Mouse (Mus musculus) neural tube, embryonic 12.5 days (tissue): ENCODE measurements around the gene Cib1. TPM values are rescaled to one million over a fixed set of nuclear protein-coding genes. Genes with fewer than 3 reads are reported as not detected.

Experiments used
- ATAC-seq: fragments of 200-750 bp; cut with Nextera tagmentation; 2 replicates; pipeline ENCODE4 v1.8.0; 2017; ENCODE audit warnings: low read depth, mild to moderate bottlenecking, moderate TSS enrichment, moderate library complexity; ENCODE audit not compliant: low FRiP score
- H3K27ac ChIP-seq: fragments of 300-500 bp; sonication (generic); 2 replicates; pipeline ENCODE4 v1.5.1; 2016
- H3K27me3 ChIP-seq: fragments of 300-500 bp; sonication (generic); replicated peaks from 2 replicates; pipeline ENCODE4 v1.6.1; 2016; ENCODE audit warnings: mild to moderate bottlenecking
- H3K36me3 ChIP-seq: fragments of 300-500 bp; sonication (generic); 2 replicates; pipeline ENCODE4 v1.6.1; 2016; ENCODE audit warnings: mild to moderate bottlenecking
- H3K4me1 ChIP-seq: fragments of 300-500 bp; sonication (generic); 2 replicates; pipeline ENCODE4 v1.6.1; 2016
- H3K4me2 ChIP-seq: fragments of 300-500 bp; sonication (generic); replicated peaks from 2 replicates; pipeline ENCODE4 v1.6.1; 2016; ENCODE audit warnings: mild to moderate bottlenecking
- H3K4me3 ChIP-seq: fragments of 300-500 bp; sonication (generic); 2 replicates; pipeline ENCODE4 v1.5.1; 2016
- H3K9ac ChIP-seq: fragments of 300-500 bp; sonication (generic); 2 replicates; pipeline ENCODE4 v1.6.1; 2016; ENCODE audit warnings: mild to moderate bottlenecking
- H3K9me3 ChIP-seq: fragments of 300-500 bp; sonication (generic); 2 replicates; pipeline ENCODE4 v1.6.1; 2016; ENCODE audit warnings: mild to moderate bottlenecking
- WGBS: fragments of 180-500 bp; shearing (Covaris S2); methylation state at CpG from one replicate; pipeline ENCODE4 v1.1.7; 2016; 5-methylcytosine and 5-hydroxymethylcytosine counted together
- polyA plus RNA-seq: library from polyadenylated mRNA; unstranded; fragments of >200 nt; fragmentation: Nextera tagmentation; extraction: Ambion mirVana; gene quantifications from 2 replicates; pipeline ENCODE4 v1.2.1, GENCODE M21; 2016

Gene Cib1
- polyA plus RNA-seq, 1 experiment from 2014 or later: 43.1 TPM

- peaks cover 3% of the 10 kb centered on the region; the same call in 1 of the 2 replicates for H3K36me3 ChIP-seq
- H3K4me1 ChIP-seq: peaks cover 68% of the 10 kb centered on the region
- 35% methylated on average over 6 of the region's 6 CpGs for WGBS
- no peaks in the 10 kb centered on the region for H3K9me3 ChIP-seq
- no peaks in the 10 kb centered on the region for H3K27me3 ChIP-seq
- no peak for ATAC-seq
- no peak overlapping the region for H3K27ac ChIP-seq
- peak overlapping the region; percentile 66 for H3K4me3 ChIP-seq
- H3K4me2 ChIP-seq: peak overlapping the region; percentile 77
- peak overlapping the region; percentile 79 for H3K9ac ChIP-seq
Observed at GRCm38 (mm10) chr7:80199286-80199685, 33.3 kb downstream of the Cib1 start.

GRCm38 (mm10) chr7:80198863-80199262, 33.8 kb downstream of the Cib1 start:
- H3K36me3 ChIP-seq: peaks cover 3% of the 10 kb centered on the region; the same call in 1 of the 2 replicates
- peak overlapping the region; percentile 66 for H3K4me3 ChIP-seq
- peak overlapping the region; percentile 77 for H3K4me2 ChIP-seq
- peak overlapping the region; percentile 79 for H3K9ac ChIP-seq
- H3K27ac ChIP-seq: peak overlapping the region; percentile 94
- 3% methylated on average over 11 of the region's 11 CpGs for WGBS
- ATAC-seq: peak; percentile 18; the same call in 1 of the 2 replicates
- no peaks in the 10 kb centered on the region for H3K9me3 ChIP-seq
- no peaks in the 10 kb centered on the region for H3K27me3 ChIP-seq
- H3K4me1 ChIP-seq: peaks cover 67% of the 10 kb centered on the region

- Histone ChIP-seq H3K9ac (peak overlapping the region; percentile 79), H3K4me1 (peaks cover 60% of the 10 kb centered on the region), H3K4me3 (peak overlapping the region; percentile 66), H3K4me2 (peak overlapping the region; percentile 77), H3K27me3 (no peaks in the 10 kb centered on the region), H3K27ac (peak overlapping the region; percentile 94), H3K9me3 (no peaks in the 10 kb centered on the region), H3K36me3 (peaks cover 3% of the 10 kb centered on the region; the same call in 1 of the 2 replicates)
- peak; percentile 92 for ATAC-seq
- under 1% methylated on average over 69 of the region's 74 CpGs for whole genome bisulfite sequencing
Observed at GRCm38 (mm10) chr7:80197941-80198778, 34.5 kb downstream of the Cib1 start.

DNA sequence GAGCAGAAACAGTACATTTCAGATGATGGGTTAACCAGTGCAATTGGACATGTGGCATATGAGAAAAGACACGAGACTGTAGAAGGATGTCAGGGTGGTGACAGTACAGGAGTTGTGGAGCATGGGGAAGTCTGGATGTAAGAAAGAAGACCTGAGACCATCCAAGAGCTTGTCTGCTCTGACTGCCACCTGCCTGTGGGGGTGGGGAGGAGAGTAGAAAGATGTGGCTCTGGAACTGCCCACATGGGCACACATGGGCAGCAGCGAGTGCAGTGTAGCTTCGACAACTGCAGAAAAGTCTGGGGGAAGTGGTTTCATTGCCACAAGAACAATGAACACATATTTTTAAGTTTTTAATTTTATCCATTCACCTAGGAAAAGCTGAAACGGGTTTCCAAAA, 35.2 kb downstream of the Cib1 start:
- no peaks in the 10 kb centered on the region for H3K36me3 ChIP-seq
- no peaks in the 10 kb centered on the region for H3K27me3 ChIP-seq
- 13% methylated on average over 4 of the region's 4 CpGs for WGBS
- H3K4me1 ChIP-seq: peaks cover 59% of the 10 kb centered on the region
- H3K4me2 ChIP-seq: peak overlapping the region; percentile 77
- H3K4me3 ChIP-seq: peak overlapping the region; percentile 66
- no peaks in the 10 kb centered on the region for H3K9me3 ChIP-seq
- no peak overlapping the region for H3K27ac ChIP-seq
- no peak for ATAC-seq
- 0 out of 2 replicates have a peak overlapping the region, but pooled peaks have one; percentile 79 for H3K9ac ChIP-seq

- H3K4me1 ChIP-seq: peaks cover 59% of the 10 kb centered on the region
- no peak overlapping the region for H3K4me3 ChIP-seq
- no peak overlapping the region for H3K27ac ChIP-seq
- H3K9me3 ChIP-seq: no peaks in the 10 kb centered on the region
- no peak overlapping the region for H3K4me2 ChIP-seq
- H3K27me3 ChIP-seq: no peaks in the 10 kb centered on the region
- 91% methylated on average over 10 of the region's 11 CpGs for WGBS
- ATAC-seq: no peak
- H3K36me3 ChIP-seq: no peaks in the 10 kb centered on the region
- no peak overlapping the region for H3K9ac ChIP-seq
Observed at GRCm38 (mm10) chr7:80195576-80196263, 36.9 kb downstream of the Cib1 start.

GRCm38 (mm10) chr7:80195146-80195545, 37.5 kb downstream of the Cib1 start:
- no peaks in the 10 kb centered on the region for H3K27me3 ChIP-seq
- no peaks in the 10 kb centered on the region for H3K9me3 ChIP-seq
- H3K4me1 ChIP-seq: peaks cover 56% of the 10 kb centered on the region
- H3K4me2 ChIP-seq: no peak overlapping the region
- no peak overlapping the region for H3K4me3 ChIP-seq
- H3K9ac ChIP-seq: no peak overlapping the region
- H3K36me3 ChIP-seq: no peaks in the 10 kb centered on the region
- H3K27ac ChIP-seq: no peak overlapping the region
- 92% methylated on average over 5 of the region's 5 CpGs for WGBS
- ATAC-seq: no peak

GRCm38 (mm10) chr7:80193941-80194739, 38.5 kb downstream of the Cib1 start:
- H3K9ac ChIP-seq: no peak overlapping the region
- no peak for ATAC-seq
- no peaks in the 10 kb centered on the region for H3K27me3 ChIP-seq
- H3K4me1 ChIP-seq: peaks cover 54% of the 10 kb centered on the region
- 58% methylated on average over 13 of the region's 13 CpGs for WGBS
- no peaks in the 10 kb centered on the region for H3K36me3 ChIP-seq
- H3K4me3 ChIP-seq: no peak overlapping the region
- no peaks in the 10 kb centered on the region for H3K9me3 ChIP-seq
- no peak overlapping the region for H3K27ac ChIP-seq
- H3K4me2 ChIP-seq: no peak overlapping the region

DNA sequence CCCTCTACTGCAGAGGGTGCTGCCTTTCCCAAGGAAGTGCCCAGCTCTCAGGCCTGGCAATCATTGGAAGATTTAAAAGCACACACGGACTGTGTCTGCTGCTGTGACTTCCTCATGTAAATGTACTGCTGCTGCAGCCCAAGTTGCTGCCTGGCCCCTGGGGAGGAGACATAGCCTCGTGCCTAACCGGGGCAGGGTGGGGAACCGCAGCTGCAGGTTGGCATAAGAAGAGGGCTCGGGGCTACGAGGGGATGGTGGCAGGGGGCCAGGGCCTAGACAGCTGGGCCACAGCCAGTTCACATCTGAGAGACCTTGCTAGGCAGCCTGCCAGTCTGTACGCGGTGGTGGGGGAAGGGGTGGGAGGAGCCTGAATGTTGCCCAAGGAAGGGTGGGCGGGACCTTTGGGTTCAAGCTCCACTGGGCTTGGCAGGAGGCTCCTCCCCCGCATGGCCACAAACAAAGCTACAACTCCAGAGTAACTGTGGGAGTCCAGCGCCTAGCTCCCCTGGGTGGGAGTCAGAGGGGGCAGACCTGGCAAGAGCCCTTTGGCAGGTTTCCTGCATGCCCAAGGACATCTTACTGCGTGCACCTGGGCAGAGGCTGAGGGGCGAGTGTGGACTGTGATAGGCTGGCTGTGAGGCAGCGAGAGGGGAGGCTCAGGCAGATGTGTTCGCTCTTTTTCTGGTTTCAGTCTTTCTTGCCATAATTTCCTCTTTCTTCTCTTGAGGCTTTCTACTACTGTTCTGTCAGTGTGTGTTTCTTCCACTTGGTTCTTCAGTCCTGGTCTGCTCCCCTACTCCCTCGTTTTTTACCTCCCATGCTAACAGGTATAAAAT, 40.2 kb downstream of the Cib1 start:
- Histone ChIP-seq H3K9me3 (no peaks in the 10 kb centered on the region), H3K27ac (peak overlapping the region; percentile 81), H3K9ac (0 out of 2 replicates have a peak overlapping the region, but pooled peaks have one; percentile 21), H3K4me2 (peak overlapping the region; percentile 52), H3K36me3 (no peaks in the 10 kb centered on the region), H3K4me1 (peaks cover 63% of the 10 kb centered on the region), H3K4me3 (peak overlapping the region; percentile 16; the same call in 1 of the 2 replicates), H3K27me3 (no peaks in the 10 kb centered on the region)
- 14% methylated on average over 16 of the region's 16 CpGs for WGBS
- ATAC-seq: peak; percentile 89

DNA sequence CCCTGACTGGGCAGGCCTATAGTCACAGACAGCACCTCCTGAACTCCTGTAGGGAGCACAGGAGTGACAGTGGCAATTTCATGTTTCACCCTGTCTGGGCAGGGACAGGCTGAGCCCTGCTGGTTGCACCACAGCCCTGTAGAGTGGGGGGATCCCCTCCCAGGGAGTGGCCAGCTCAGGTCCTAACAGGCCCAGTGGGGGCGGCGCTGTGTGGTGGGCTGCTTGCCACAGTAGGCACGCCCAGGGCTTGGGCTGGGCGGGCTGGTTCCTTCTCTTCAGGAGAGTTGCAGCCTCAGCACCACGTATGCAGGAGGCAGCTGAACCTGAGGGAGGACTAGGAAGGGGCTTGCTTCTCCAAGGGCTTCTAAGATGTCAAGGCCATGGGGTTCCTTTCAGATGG, 41.2 kb downstream of the Cib1 start:
- H3K27me3 ChIP-seq: no peaks in the 10 kb centered on the region
- H3K27ac ChIP-seq: 0 out of 2 replicates have a peak overlapping the region, but pooled peaks have one; percentile 81
- no peak for ATAC-seq
- 51% methylated on average over 5 of the region's 5 CpGs for WGBS
- no peak overlapping the region for H3K9ac ChIP-seq
- peaks cover 67% of the 10 kb centered on the region for H3K4me1 ChIP-seq
- H3K9me3 ChIP-seq: no peaks in the 10 kb centered on the region
- peak overlapping the region; percentile 52 for H3K4me2 ChIP-seq
- no peak overlapping the region for H3K4me3 ChIP-seq
- no peaks in the 10 kb centered on the region for H3K36me3 ChIP-seq

DNA sequence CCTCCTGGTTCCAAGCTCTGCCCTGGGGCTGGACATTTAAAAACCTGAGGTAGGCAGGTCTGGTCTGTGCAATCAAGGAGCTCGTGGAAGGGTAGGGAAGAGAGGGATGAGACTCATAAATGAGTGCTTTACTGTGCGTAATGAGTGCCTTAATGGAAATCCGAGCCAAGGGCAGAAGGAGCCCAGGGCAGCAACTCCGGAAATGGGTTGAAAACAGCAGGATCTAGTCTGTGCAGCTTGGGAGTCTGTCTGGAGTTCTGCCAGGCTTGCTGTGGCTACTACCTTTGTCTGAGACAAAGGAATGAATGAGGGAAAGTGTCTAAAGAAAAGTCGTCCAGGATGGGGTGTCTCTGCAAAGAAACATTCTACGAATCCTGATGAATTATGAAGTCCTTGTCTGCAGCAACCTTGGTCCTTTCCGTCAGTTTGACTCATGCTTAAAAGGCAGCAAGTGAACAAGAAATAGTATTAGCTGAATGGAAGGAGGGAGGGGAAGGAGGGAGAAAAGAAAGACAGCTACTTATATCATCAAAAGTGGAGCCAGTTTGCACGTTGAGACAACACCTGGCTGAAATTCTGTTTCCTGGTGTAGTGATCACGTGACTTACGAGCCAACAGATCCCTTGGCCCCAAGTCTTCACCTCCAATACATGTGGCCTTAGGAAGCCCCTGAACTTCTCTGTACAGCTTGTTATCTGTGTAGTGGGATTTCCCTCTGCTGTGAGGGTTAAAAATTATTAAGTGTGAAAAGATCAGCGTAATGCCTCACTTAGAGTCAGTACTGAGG, 43.3 kb downstream of the Cib1 start:
- no peak overlapping the region for H3K4me3 ChIP-seq
- no peaks in the 10 kb centered on the region for H3K27me3 ChIP-seq
- H3K36me3 ChIP-seq: no peaks in the 10 kb centered on the region
- ATAC-seq: no peak
- 0 out of 2 replicates have a peak overlapping the region, but pooled peaks have one; percentile 38 for H3K27ac ChIP-seq
- WGBS: 39% methylated on average over 11 of the region's 11 CpGs
- peak overlapping the region; percentile 24; the same call in 1 of the 2 replicates for H3K4me2 ChIP-seq
- H3K9me3 ChIP-seq: no peaks in the 10 kb centered on the region
- H3K9ac ChIP-seq: no peak overlapping the region
- H3K4me1 ChIP-seq: peaks cover 67% of the 10 kb centered on the region
